Mouse (Mus musculus) layer of hippocampus, adult 18-20 months (tissue): ENCODE results near the gene Gm7982. TPM values are rescaled to one million over a fixed set of nuclear protein-coding genes. Genes with fewer than 3 reads are reported as not detected.
"Not testable (repeated sequence)": the region's sequence is repeated elsewhere in the genome, so short reads cannot be mapped to it uniquely, and the experiment has no call there.

Experiments
- DNase-seq, 2 experiments: peaks; one replicate each; pipeline ENCODE4 v3.0.0; 2022; ENCODE audit warnings: low spot score in 2 of 2
- long read RNA-seq: library from polyadenylated mRNA; stranded (forward); transcript quantifications from one replicate; pipeline ENCODE4 v2.0.0, GENCODE M21; 2021
- total RNA-seq, 2 experiments: library from RNA; stranded (reverse); gene quantifications; 2 replicates each; pipeline ENCODE4 v1.2.3; 2021

Gene Gm7982
- total RNA-seq = not detected
- long read RNA-seq = 0 reads

GRCm38 (mm10) chr5:95741714-95742113 is at the start of gene Gm7982:
Gm7982 (plus strand) TSS chr5:95742014.
- DNase-seq = not testable (repeated sequence)

- not testable (repeated sequence) for DNase-seq
Observed at GRCm38 (mm10) chr5:95736073-95736472, 5.7 kb upstream of the Gm7982 start, which contains the start of gene Gm7978. Gm7978 (minus strand) TSS chr5:95736173.

- DNase-seq = not testable (repeated sequence)
Observed at GRCm38 (mm10) chr5:95775690-95776089, 33.9 kb downstream of the Gm7982 start, which contains the start of gene E330014E10Rik. E330014E10Rik (plus strand) TSS chr5:95775990.

Other genes starting within 250 kb of the Gm7982 start
- gene Gm3286, start 231.3 kb upstream of the Gm7982 start, total RNA-seq = not detected
- not detected for gene Gm7971, start 147.1 kb upstream of the Gm7982 start, total RNA-seq
- not detected for gene Gm7978, start 5.8 kb upstream of the Gm7982 start, total RNA-seq
- gene E330014E10Rik, start 34.0 kb downstream of the Gm7982 start, total RNA-seq = not detected
- gene Cxcl13, start 214.9 kb downstream of the Gm7982 start, total RNA-seq = not detected